Mouse (Mus musculus): ENCODE measurements around the gene Kptn.

GRCm38 (mm10) chr7:16147643-16148042 lies 27.9 kb downstream of the Kptn start:
- TF ChIP-seq CTCF (conservative IDR thresholded peaks at IDR 0.05; ENCODE audit: insufficient read depth, insufficient read length, low read depth, low read length) (no peak), POLR2A (IDR thresholded peaks at IDR 0.05; ENCODE audit: low read depth, low read length) (no peak)
